Mouse (Mus musculus) lung, embryonic 16.5 days (tissue): Measurements from ENCODE around the gene Fam208a. TPM values are rescaled to one million over a fixed set of nuclear protein-coding genes. Genes with fewer than 3 reads are reported as not detected.

Experiments used
- ATAC-seq: fragments of 200-750 bp; cut with Nextera tagmentation; 2 replicates; pipeline ENCODE4 v1.8.0; 2017; ENCODE audit warnings: low read depth, mild to moderate bottlenecking, moderate library complexity
- H3K27ac ChIP-seq: fragments of 300-500 bp; sonication (generic); 2 replicates; pipeline ENCODE4 v1.5.1; 2014; ENCODE audit warnings: mild to moderate bottlenecking, control low read depth, low read length
- H3K27me3 ChIP-seq: fragments of 300-500 bp; sonication (generic); 2 replicates; pipeline ENCODE4 v1.6.1; 2014; ENCODE audit warnings: low read depth, low read length, mixed read lengths; ENCODE audit not compliant: control insufficient read depth, insufficient read depth
- H3K36me3 ChIP-seq: fragments of 300-500 bp; sonication (generic); 2 replicates; pipeline ENCODE4 v1.6.1; 2014; ENCODE audit warnings: low read length; ENCODE audit not compliant: control insufficient read depth, insufficient read depth
- H3K4me1 ChIP-seq: fragments of 300-500 bp; sonication (generic); replicated peaks from 2 replicates; pipeline ENCODE4 v1.6.1; 2014; ENCODE audit warnings: low read length, mixed read lengths; ENCODE audit not compliant: control insufficient read depth, insufficient read depth
- H3K4me2 ChIP-seq: fragments of 300-500 bp; sonication (generic); 2 replicates; pipeline ENCODE4 v1.6.1; 2014; ENCODE audit warnings: low read depth, low read length, control low read depth
- H3K4me3 ChIP-seq: fragments of 300-500 bp; sonication (generic); 2 replicates; pipeline ENCODE4 v1.5.1; 2014; ENCODE audit warnings: mild to moderate bottlenecking, low read length, control low read depth
- H3K9ac ChIP-seq: fragments of 300-500 bp; sonication (generic); 2 replicates; pipeline ENCODE4 v1.6.1; 2014; ENCODE audit warnings: low read length, control low read depth
- H3K9me3 ChIP-seq: fragments of 300-500 bp; sonication (generic); 2 replicates; pipeline ENCODE4 v1.6.1; 2016; ENCODE audit warnings: low read length; ENCODE audit not compliant: control insufficient read depth
- WGBS: fragments of 180-500 bp; shearing (Covaris S2); extraction: QIAGEN DNeasy Blood & Tissue Kit; methylation state at CpG from one replicate; pipeline ENCODE4 v1.1.7; 2014; 5-methylcytosine and 5-hydroxymethylcytosine counted together
- microRNA-seq: library from miRNA; unstranded; fragments of <30 nt; microRNA quantifications from one replicate; pipeline ENCODE4, GENCODE M21; 2016
- polyA plus RNA-seq: library from polyadenylated mRNA; unstranded; fragments of >200 nt; fragmentation: Nextera tagmentation; extraction: Ambion mirVana; gene quantifications from 2 replicates; pipeline ENCODE4 v1.2.1, GENCODE M21; 2015

Gene Fam208a
- polyA plus RNA-seq, 1 experiment from 2014 or later: 11.2 TPM

- WGBS: under 1% methylated on average over 51 of the region's 51 CpGs
- Histone ChIP-seq H3K27me3 (no peaks in the 10 kb centered on the region), H3K4me1 (peaks cover 7% of the 10 kb centered on the region; the same call in 1 of the 2 replicates), H3K36me3 (no peaks in the 10 kb centered on the region), H3K4me2 (peak within 1 kb of the TSS; percentile 84), H3K9me3 (no peaks in the 10 kb centered on the region), H3K4me3 (peak within 1 kb of the TSS; percentile 84), H3K27ac (peak within 1 kb of the TSS; percentile 37; the same call in 1 of the 2 replicates), H3K9ac (peak within 1 kb of the TSS; percentile 86)
- peak; percentile 99 for ATAC-seq
Measured at GRCm38 (mm10) chr14:27507894-27508643, 79.4 kb downstream of the Fam208a start, which contains the start of gene Ccdc66. TSS of gene Ccdc66 (minus strand) at chr14:27508460.

GRCm38 (mm10) chr14:27508644-27509301 is 80.1 kb downstream of the Fam208a start:
- Histone ChIP-seq H3K36me3 (no peaks in the 10 kb centered on the region), H3K9me3 (no peaks in the 10 kb centered on the region), H3K4me2 (peak overlapping the region; percentile 84), H3K27ac (peak overlapping the region; percentile 5; the same call in 1 of the 2 replicates), H3K4me3 (peak overlapping the region; percentile 84), H3K27me3 (no peaks in the 10 kb centered on the region), H3K4me1 (peaks cover 7% of the 10 kb centered on the region; the same call in 1 of the 2 replicates), H3K9ac (peak overlapping the region; percentile 86)
- WGBS: 15% methylated on average over 15 of the region's 15 CpGs
- peak; percentile 76 for ATAC-seq

GRCm38 (mm10) chr14:27524541-27524940 is 95.9 kb downstream of the Fam208a start:
- H3K9ac ChIP-seq: no peak overlapping the region

More at GRCm38 (mm10) chr14:27524541-27524940, 95.9 kb downstream of the Fam208a start:
- no peak for ATAC-seq
- no peaks in the 10 kb centered on the region for H3K27me3 ChIP-seq
- no peaks in the 10 kb centered on the region for H3K4me1 ChIP-seq
- no peaks in the 10 kb centered on the region for H3K36me3 ChIP-seq
- no peak overlapping the region for H3K4me2 ChIP-seq
- H3K27ac ChIP-seq: no peak overlapping the region
- H3K4me3 ChIP-seq: no peak overlapping the region
- 0 out of 2 replicates have a peak, but pooled peaks cover 2% of the 10 kb centered on the region for H3K9me3 ChIP-seq

Small RNA genes lying within 50 kb of the gene (microRNA-seq; reads per million reads assigned to microRNA genes)
- not detected for gene Gm23633

Other genes with a start within 250 kb of the Fam208a start
- gene Ccdc66, start 79.6 kb downstream of the Fam208a start, polyA plus RNA-seq: 9.3 and 13.4 TPM in 2 replicates
- gene Erc2, start 193.6 kb downstream of the Fam208a start, polyA plus RNA-seq: 1.5 and 1.9 TPM in 2 replicates